Mouse (Mus musculus) hindbrain, embryonic 12.5 days (tissue): ENCODE measurements around the gene Spag4. TPM values are rescaled to one million over a fixed set of nuclear protein-coding genes. Genes with fewer than 3 reads are reported as not detected.

Experiments
- ATAC-seq: fragments of 200-750 bp; cut with Nextera tagmentation; 2 replicates; pipeline ENCODE4 v1.8.0; 2017; ENCODE audit warnings: moderate TSS enrichment; ENCODE audit not compliant: low FRiP score
- H3K27ac ChIP-seq: fragments of 300-500 bp; sonication (generic); 2 replicates; pipeline ENCODE4 v1.5.1; 2016; ENCODE audit warnings: mild to moderate bottlenecking
- H3K27me3 ChIP-seq: fragments of 300-500 bp; sonication (generic); 2 replicates; pipeline ENCODE4 v1.6.1; 2016; ENCODE audit warnings: mild to moderate bottlenecking
- H3K36me3 ChIP-seq: fragments of 300-500 bp; sonication (generic); 2 replicates; pipeline ENCODE4 v1.6.1; 2016; ENCODE audit warnings: mild to moderate bottlenecking
- H3K4me1 ChIP-seq: fragments of 300-500 bp; sonication (generic); 2 replicates; pipeline ENCODE4 v1.6.1; 2016
- H3K4me2 ChIP-seq: fragments of 300-500 bp; sonication (generic); replicated peaks from 2 replicates; pipeline ENCODE4 v1.6.1; 2016; ENCODE audit warnings: mild to moderate bottlenecking
- H3K4me3 ChIP-seq: fragments of 300-500 bp; sonication (generic); 2 replicates; pipeline ENCODE4 v1.5.1; 2016; ENCODE audit warnings: mild to moderate bottlenecking
- H3K9ac ChIP-seq: fragments of 300-500 bp; sonication (generic); 2 replicates; pipeline ENCODE4 v1.6.1; 2016; ENCODE audit warnings: mild to moderate bottlenecking, moderate library complexity
- H3K9me3 ChIP-seq: fragments of 300-500 bp; sonication (generic); replicated peaks from 2 replicates; pipeline ENCODE4 v1.6.1; 2016; ENCODE audit warnings: mild to moderate bottlenecking
- WGBS: fragments of 180-500 bp; shearing (Covaris S2); methylation state at CpG from one replicate; pipeline ENCODE4 v1.1.7; 2016; 5-methylcytosine and 5-hydroxymethylcytosine counted together
- polyA plus RNA-seq: library from polyadenylated mRNA; unstranded; fragments of >200 nt; fragmentation: Nextera tagmentation; extraction: Ambion mirVana; gene quantifications from 2 replicates; pipeline ENCODE4 v1.2.1, GENCODE M21; 2016

Spag4 gene
- polyA plus RNA-seq, 1 experiment from 2014 or later, result 7.5 TPM

GRCm38 (mm10) chr2:156073725-156074124, 8.8 kb downstream of the Spag4 start:
- Histone ChIP-seq H3K4me2 (no peak overlapping the region), H3K27ac (no peak overlapping the region), H3K4me3 (no peak overlapping the region), H3K27me3 (no peaks in the 10 kb centered on the region), H3K9ac (no peak overlapping the region), H3K36me3 (peaks cover 93% of the 10 kb centered on the region), H3K9me3 (no peaks in the 10 kb centered on the region), H3K4me1 (no peaks in the 10 kb centered on the region)
- ATAC-seq, result no peak
- WGBS, result 95% methylated on average over 15 of the region's 15 CpGs

- peaks cover 8% of the 10 kb centered on the region; the same call in 1 of the 2 replicates for H3K4me1 ChIP-seq
- WGBS, result 93% methylated on average over 7 of the region's 7 CpGs
- H3K4me3 ChIP-seq, result no peak overlapping the region
- H3K27ac ChIP-seq, result no peak overlapping the region
- no peaks in the 10 kb centered on the region for H3K27me3 ChIP-seq
- peaks cover 65% of the 10 kb centered on the region for H3K36me3 ChIP-seq
- no peak overlapping the region for H3K9ac ChIP-seq
- no peak for ATAC-seq
- no peaks in the 10 kb centered on the region for H3K9me3 ChIP-seq
- no peak overlapping the region for H3K4me2 ChIP-seq
Observed at GRCm38 (mm10) chr2:156077461-156077860, 12.5 kb downstream of the Spag4 start.

- 95% methylated on average over 16 of the region's 16 CpGs for whole genome bisulfite sequencing
- Histone ChIP-seq H3K9ac (no peak overlapping the region), H3K4me1 (peaks cover 11% of the 10 kb centered on the region; the same call in 1 of the 2 replicates), H3K36me3 (peaks cover 53% of the 10 kb centered on the region), H3K9me3 (no peaks in the 10 kb centered on the region), H3K4me2 (no peak overlapping the region), H3K27ac (no peak overlapping the region), H3K4me3 (no peak overlapping the region), H3K27me3 (no peaks in the 10 kb centered on the region)
- ATAC-seq, result no peak
Observed at GRCm38 (mm10) chr2:156078421-156079182, 13.6 kb downstream of the Spag4 start.

GRCm38 (mm10) chr2:156079183-156079560, 14.2 kb downstream of the Spag4 start:
- Histone ChIP-seq H3K4me2 (no peak overlapping the region), H3K4me1 (peaks cover 11% of the 10 kb centered on the region; the same call in 1 of the 2 replicates), H3K9ac (no peak overlapping the region), H3K4me3 (no peak overlapping the region), H3K27me3 (no peaks in the 10 kb centered on the region), H3K27ac (no peak overlapping the region), H3K9me3 (no peaks in the 10 kb centered on the region), H3K36me3 (peaks cover 48% of the 10 kb centered on the region)
- WGBS, result 94% methylated on average over 8 of the region's 8 CpGs
- no peak for ATAC-seq

GRCm38 (mm10) chr2:156079674-156080073, 14.7 kb downstream of the Spag4 start:
- H3K27ac ChIP-seq, result no peak overlapping the region
- no peak overlapping the region for H3K4me3 ChIP-seq
- H3K4me2 ChIP-seq, result no peak overlapping the region
- H3K36me3 ChIP-seq, result peaks cover 47% of the 10 kb centered on the region
- no peak for ATAC-seq
- no peaks in the 10 kb centered on the region for H3K27me3 ChIP-seq
- no peaks in the 10 kb centered on the region for H3K9me3 ChIP-seq
- H3K4me1 ChIP-seq, result peaks cover 11% of the 10 kb centered on the region; the same call in 1 of the 2 replicates
- H3K9ac ChIP-seq, result no peak overlapping the region
- WGBS, result 58% methylated on average over 4 of the region's 4 CpGs

GRCm38 (mm10) chr2:156080391-156080790, 15.4 kb downstream of the Spag4 start:
- 92% methylated on average over 7 of the region's 7 CpGs for WGBS
- H3K9ac ChIP-seq, result no peak overlapping the region
- H3K4me3 ChIP-seq, result no peak overlapping the region
- H3K36me3 ChIP-seq, result peaks cover 40% of the 10 kb centered on the region
- no peaks in the 10 kb centered on the region for H3K27me3 ChIP-seq
- no peak for ATAC-seq
- no peak overlapping the region for H3K4me2 ChIP-seq
- no peak overlapping the region for H3K27ac ChIP-seq
- no peaks in the 10 kb centered on the region for H3K9me3 ChIP-seq
- peaks cover 11% of the 10 kb centered on the region; the same call in 1 of the 2 replicates for H3K4me1 ChIP-seq

- H3K4me2 ChIP-seq, result no peak overlapping the region
- H3K4me3 ChIP-seq, result no peak overlapping the region
- H3K36me3 ChIP-seq, result peaks cover under 1% of the 10 kb centered on the region; the same call in 1 of the 2 replicates
- 86% methylated on average over 3 of the region's 3 CpGs for whole genome bisulfite sequencing
- no peaks in the 10 kb centered on the region for H3K9me3 ChIP-seq
- H3K9ac ChIP-seq, result no peak overlapping the region
- H3K27ac ChIP-seq, result no peak overlapping the region
- H3K27me3 ChIP-seq, result no peaks in the 10 kb centered on the region
- H3K4me1 ChIP-seq, result peaks cover 12% of the 10 kb centered on the region; the same call in 1 of the 2 replicates
- ATAC-seq, result no peak
Observed at GRCm38 (mm10) chr2:156084541-156084940, 19.6 kb downstream of the Spag4 start.

GRCm38 (mm10) chr2:156087391-156088110, 22.6 kb downstream of the Spag4 start:
- peaks cover 6% of the 10 kb centered on the region; the same call in 1 of the 2 replicates for H3K36me3 ChIP-seq
- H3K4me2 ChIP-seq, result no peak overlapping the region
- no peaks in the 10 kb centered on the region for H3K27me3 ChIP-seq
- no peaks in the 10 kb centered on the region for H3K9me3 ChIP-seq
- no peak overlapping the region for H3K4me3 ChIP-seq
- H3K4me1 ChIP-seq, result peaks cover 26% of the 10 kb centered on the region
- 86% methylated on average over 7 of the region's 7 CpGs for WGBS
- no peak overlapping the region for H3K9ac ChIP-seq
- H3K27ac ChIP-seq, result no peak overlapping the region
- ATAC-seq, result no peak

GRCm38 (mm10) chr2:156089799-156090198, 24.8 kb downstream of the Spag4 start:
- Histone ChIP-seq H3K4me2 (no peak overlapping the region), H3K27me3 (no peaks in the 10 kb centered on the region), H3K4me1 (peaks cover 24% of the 10 kb centered on the region), H3K36me3 (peaks cover 6% of the 10 kb centered on the region; the same call in 1 of the 2 replicates), H3K4me3 (no peak overlapping the region), H3K27ac (no peak overlapping the region), H3K9ac (no peak overlapping the region), H3K9me3 (no peaks in the 10 kb centered on the region)
- 54% methylated on average over 1 of the region's 1 CpGs for WGBS
- peak; percentile 73 for ATAC-seq

- no peak for ATAC-seq
- H3K4me1 ChIP-seq, result peaks cover 24% of the 10 kb centered on the region
- no peak overlapping the region for H3K4me2 ChIP-seq
- no peaks in the 10 kb centered on the region for H3K9me3 ChIP-seq
- H3K27ac ChIP-seq, result no peak overlapping the region
- WGBS, result 85% methylated on average over 5 of the region's 5 CpGs
- H3K4me3 ChIP-seq, result no peak overlapping the region
- H3K27me3 ChIP-seq, result no peaks in the 10 kb centered on the region
- no peak overlapping the region for H3K9ac ChIP-seq
- peaks cover 25% of the 10 kb centered on the region for H3K36me3 ChIP-seq
Observed at GRCm38 (mm10) chr2:156091926-156092325, 27.0 kb downstream of the Spag4 start.

GRCm38 (mm10) chr2:156110627-156111357, 45.8 kb downstream of the Spag4 start:
- Histone ChIP-seq H3K4me2 (peak overlapping the region; percentile 75), H3K36me3 (0 out of 2 replicates have a peak, but pooled peaks cover 4% of the 10 kb centered on the region), H3K27ac (peak overlapping the region; percentile 93), H3K4me3 (peak overlapping the region; percentile 95), H3K27me3 (no peaks in the 10 kb centered on the region), H3K4me1 (peaks cover 11% of the 10 kb centered on the region), H3K9me3 (no peaks in the 10 kb centered on the region), H3K9ac (peak overlapping the region; percentile 97)
- WGBS, result 1% methylated on average over 16 of the region's 16 CpGs
- ATAC-seq, result peak; percentile 67
